Comparison of ENCODE assay signal across 7 mouse cellular contexts in the genomic region with DNA sequence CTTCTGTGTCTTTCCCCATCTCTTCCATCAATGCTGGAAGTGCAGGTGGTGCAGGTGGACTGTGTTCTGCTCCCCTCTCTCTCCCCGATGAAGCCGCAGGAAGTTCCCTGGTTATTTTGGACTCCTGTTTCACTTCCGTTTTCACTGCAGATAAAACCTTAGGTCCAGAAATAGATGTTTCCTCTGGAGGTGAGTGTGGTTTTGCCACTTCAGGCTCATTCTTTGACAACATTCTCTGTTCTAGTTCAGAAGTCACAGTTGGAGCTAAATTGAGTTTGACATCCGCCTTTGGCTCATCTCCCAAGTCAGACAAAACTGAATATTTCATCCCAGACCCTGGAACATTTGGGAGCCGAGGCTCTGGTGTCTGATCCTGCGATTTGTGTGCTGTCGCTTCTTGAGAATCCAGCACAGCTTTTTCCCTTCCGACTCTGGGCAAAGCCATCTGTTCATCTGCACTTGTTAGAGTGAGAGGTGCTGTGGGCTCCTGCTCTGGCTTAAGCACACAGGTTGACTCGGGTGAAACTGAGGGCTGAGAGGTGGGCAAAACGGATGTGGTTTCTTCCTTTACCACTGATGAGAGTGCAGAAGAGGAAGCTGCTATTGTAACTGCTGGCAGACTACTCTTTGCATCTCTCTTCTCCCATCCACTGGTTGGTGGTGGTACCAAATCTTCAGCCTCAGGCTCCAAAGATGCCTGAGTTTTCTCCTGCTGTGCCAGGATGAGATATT. TPM values are rescaled to one million over a fixed set of nuclear protein-coding genes. Genes with fewer than 3 reads are reported as not detected.
DNase-seq lines count a peak whose midpoint lies in the region; ATAC-seq and TF ChIP-seq lines count a peak whose summit lies in the region.

No protein-coding gene starts in this region.

- peak; percentile 26 for TF ChIP-seq POLR2A in CH12.LX (IDR thresholded peaks at IDR 0.05; ENCODE audit: low read depth, low read length)
- no peak for TF ChIP-seq POLR2A in cerebellum, adult 2 months (IDR thresholded peaks at IDR 0.05; ENCODE audit: borderline replicate concordance, insufficient read depth, low read length)
- no peak; the same call in 1 of the 2 replicates for TF ChIP-seq POLR2A in spleen, adult 2 months (IDR thresholded peaks at IDR 0.05; ENCODE audit: low read depth, low read length)

- 8% methylated on average over 10 of the region's 10 CpGs for WGBS in cerebellum, adult 2 months
- 11% methylated on average over 10 of the region's 10 CpGs for WGBS in spleen, adult 2 months

- peak overlapping the region; percentile 65 for H3K27ac ChIP-seq in layer of hippocampus, adult 2 months
- H3K27ac ChIP-seq in CH12.LX (ENCODE audit: insufficient read depth, low read depth) = peak overlapping the region; percentile 98
- no peak overlapping the region for H3K27ac ChIP-seq in cerebellum, adult 2 months (ENCODE audit: insufficient read depth, low read length)
- peak overlapping the region; percentile 94 for H3K27ac ChIP-seq in spleen, adult 2 months (ENCODE audit: insufficient read depth, low read length)

- peaks cover 38% of the 10 kb centered on the region for H3K9me3 ChIP-seq in CH12.LX (replicated peaks; ENCODE audit: low read length)

- no peaks in the 10 kb centered on the region for H3K27me3 ChIP-seq in CH12.LX (replicated peaks)
- no peaks in the 10 kb centered on the region for H3K27me3 ChIP-seq in cerebellum, adult 2 months (ENCODE audit: control insufficient read depth, insufficient read depth, low read length)
- no peaks in the 10 kb centered on the region for H3K27me3 ChIP-seq in spleen, adult 2 months (ENCODE audit: control insufficient read depth, insufficient read depth, low read length)

- in situ Hi-C loops in CH12.LX (cut with MboI; ENCODE audit: low pct_ligation_motif_present, low pct_unique_long_range_greater_than_20kb, low sequenced_read_pairs) = no loop called here

- peak overlapping the region; percentile 46 for H3K4me2 ChIP-seq in CH12.LX (ENCODE audit: insufficient read depth, low read depth, poor library complexity, severe bottlenecking)

- peak overlapping the region; percentile 17; the same call in 1 of the 2 replicates for H3K9ac ChIP-seq in CH12.LX (ENCODE audit: insufficient read depth, low read depth)

- H3K4me1 ChIP-seq in CH12.LX (ENCODE audit: control insufficient read depth in 1 of 2, insufficient read depth in 2 of 2) = peaks cover 21 to 51% of the 10 kb centered on the region in 2 experiments
- peaks cover 16% of the 10 kb centered on the region; the same call in 1 of the 2 replicates for H3K4me1 ChIP-seq in cerebellum, adult 2 months (ENCODE audit: control insufficient read depth, insufficient read depth, low read length)
- peaks cover 29% of the 10 kb centered on the region for H3K4me1 ChIP-seq in spleen, adult 2 months (ENCODE audit: control insufficient read depth, insufficient read depth, insufficient read length)

- TF ChIP-seq RAD21 in CH12.LX (IDR thresholded peaks at IDR 0.05; ENCODE audit: low read depth, low read length) = peak; percentile 35

- no peak for TF ChIP-seq CTCF in layer of hippocampus, adult 2 months (conservative IDR thresholded peaks at IDR 0.05)
- peak in 1 of 2 experiments; percentile 32; a peak in 2 of 4 replicates for TF ChIP-seq CTCF in CH12.LX (conservative IDR thresholded peaks at IDR 0.05 in 1 of 2, IDR thresholded peaks at IDR 0.05 in 1 of 2; ENCODE audit: low read depth in 2 of 2, low read length in 2 of 2)
- no peak for TF ChIP-seq CTCF in cerebellum, adult 2 months (IDR thresholded peaks at IDR 0.05; ENCODE audit: borderline replicate concordance, insufficient read depth, low read depth, low read length)
- TF ChIP-seq CTCF in spleen, adult 2 months (IDR thresholded peaks at IDR 0.05; ENCODE audit: extremely low read depth, insufficient read depth, insufficient read length, insufficient replicate concordance) = no peak

- no peak overlapping the region for H3K4me3 ChIP-seq in layer of hippocampus, adult 2 months
- H3K4me3 ChIP-seq in CH12.LX (replicated peaks in 1 of 3; ENCODE audit: low read depth in 2 of 3, low read length in 2 of 3, poor library complexity in 1 of 3) = peak overlapping the region in 2 of 3 experiments; percentile 41 to 51
- no peak overlapping the region for H3K4me3 ChIP-seq in cerebellum, adult 2 months (replicated peaks; ENCODE audit: insufficient read depth, low read depth, low read length)
- H3K4me3 ChIP-seq in spleen, adult 2 months (ENCODE audit: extremely low read depth, insufficient read depth, insufficient read length) = no peak overlapping the region

- DNase-seq in layer of hippocampus, adult 2 months (ENCODE audit: low spot score in 2 of 2) = peak; percentile 24 to 33
- no peak for DNase-seq in layer of hippocampus, postnatal 14 days (ENCODE audit: low spot score in 2 of 2)
- DNase-seq in CH12.LX (ENCODE audit: extremely low read depth) (peak; percentile 89), MN1 (ENCODE audit: low spot score) (no peak)
- DNase-seq in cerebellum, adult 2 months = peak; percentile 49 to 60
- peak; percentile 55 to 73 for DNase-seq in spleen, adult 2 months (ENCODE audit: low read depth in 1 of 2, low spot score in 2 of 2)

- H3K36me3 ChIP-seq in CH12.LX (replicated peaks in 1 of 2; ENCODE audit: control insufficient read depth in 1 of 2, insufficient read depth in 1 of 2, low read length in 1 of 2) = peaks cover 9 to 27% of the 10 kb centered on the region in 2 experiments
- H3K36me3 ChIP-seq in spleen, adult 2 months (ENCODE audit: control insufficient read depth, insufficient read depth, low read length) = no peaks in the 10 kb centered on the region; the same call in 1 of the 2 replicates

- no peak for ATAC-seq in erythroblast, adult 5-6 weeks (replicated peaks; ENCODE audit: low FRiP score, poor library complexity, severe bottlenecking)

- TF ChIP-seq EP300 in CH12.LX (IDR thresholded peaks at IDR 0.05; ENCODE audit: low read length) = peak; percentile 99

- H3K79me2 ChIP-seq in CH12.LX (replicated peaks; ENCODE audit: control insufficient read depth, extremely low read depth, insufficient read depth, poor library complexity, severe bottlenecking) = peaks cover 9% of the 10 kb centered on the region

- dilution Hi-C loops in CH12.LX (cut with MboI; ENCODE audit: extremely low pct_ligation_motif_present, extremely low pct_unique_long_range_greater_than_20kb, low sequenced_read_pairs) = no loop called here

TF ChIP-seq in CH12.LX, 34 proteins besides CTCF, POLR2A, EP300 and RAD21 (continues in another document):
- TF ChIP-seq E2F4 (IDR thresholded peaks at IDR 0.05; ENCODE audit: insufficient replicate concordance, low read depth, low read length) = no peak
- 0 out of 2 replicates have a peak, but pooled peaks have one; percentile 5 for TF ChIP-seq ZNF384 (IDR thresholded peaks at IDR 0.05; ENCODE audit: low read depth, low read length)
- TF ChIP-seq GABPA (IDR thresholded peaks at IDR 0.05; ENCODE audit: insufficient replicate concordance, low read depth, low read length) = no peak
- TF ChIP-seq IRF4 (IDR thresholded peaks at IDR 0.05; ENCODE audit: low read depth, low read length) = peak; percentile 98
- peak; percentile 100 for TF ChIP-seq MEF2A (IDR thresholded peaks at IDR 0.05; ENCODE audit: borderline replicate concordance, low read depth, low read length)
- TF ChIP-seq MXI1 (IDR thresholded peaks at IDR 0.05; ENCODE audit: low read depth, low read length) = 0 out of 2 replicates have a peak, but pooled peaks have one; percentile 7
- peak; percentile 94 for TF ChIP-seq RCOR1 (conservative IDR thresholded peaks at IDR 0.05; ENCODE audit: low read depth, low read length)
- TF ChIP-seq MAZ (IDR thresholded peaks at IDR 0.05; ENCODE audit: low read depth, low read length) = peak; percentile 70; the same call in 1 of the 2 replicates
- TF ChIP-seq MAFK (IDR thresholded peaks at IDR 0.05; ENCODE audit: insufficient replicate concordance, low read length) = peak; percentile 90
- TF ChIP-seq NELFE (IDR thresholded peaks at IDR 0.05; ENCODE audit: low read depth, low read length) = peak; percentile 54
- no peak for TF ChIP-seq POLR2AphosphoS2 (IDR thresholded peaks at IDR 0.05; ENCODE audit: low read depth, low read length)
- TF ChIP-seq CHD2 (IDR thresholded peaks at IDR 0.05; ENCODE audit: low read length) = peak; percentile 87
- no peak for TF ChIP-seq CHD1 (IDR thresholded peaks at IDR 0.05; ENCODE audit: low read depth, low read length)
- TF ChIP-seq HCFC1 (IDR thresholded peaks at IDR 0.05; ENCODE audit: low read depth, low read length) = no peak
- TF ChIP-seq ZC3H11A (IDR thresholded peaks at IDR 0.05; ENCODE audit: low read depth, low read length) = no peak
- no peak for TF ChIP-seq USF2 (conservative IDR thresholded peaks at IDR 0.05; ENCODE audit: low read depth, low read length)
- TF ChIP-seq TCF12 (IDR thresholded peaks at IDR 0.05; ENCODE audit: low read depth, low read length) = peak; percentile 99
- TF ChIP-seq TBP (conservative IDR thresholded peaks at IDR 0.05; ENCODE audit: low read depth, low read length) = peak; percentile 86
- TF ChIP-seq UBTF (IDR thresholded peaks at IDR 0.05; ENCODE audit: low read depth, low read length) = 0 out of 2 replicates have a peak, but pooled peaks have one; percentile 44
- TF ChIP-seq ZMIZ1 (IDR thresholded peaks at IDR 0.05; ENCODE audit: low read depth, low read length) = no peak; the same call in 1 of the 2 replicates
- no peak for TF ChIP-seq ZKSCAN1 (IDR thresholded peaks at IDR 0.05; ENCODE audit: borderline replicate concordance, low read depth, low read length)
- TF ChIP-seq JUN (IDR thresholded peaks at IDR 0.05; ENCODE audit: insufficient read depth, low read depth, low read length) = peak; percentile 16
- TF ChIP-seq NRF1 (IDR thresholded peaks at IDR 0.05; ENCODE audit: low read depth, low read length) = no peak
- no peak for TF ChIP-seq MYC (IDR thresholded peaks at IDR 0.05; ENCODE audit: low read depth, low read length)
- TF ChIP-seq JUND (conservative IDR thresholded peaks at IDR 0.05; ENCODE audit: low read depth, low read length) = peak; percentile 71; the same call in 1 of the 2 replicates
- TF ChIP-seq KAT2A (IDR thresholded peaks at IDR 0.05; ENCODE audit: insufficient replicate concordance, low read length) = peak; percentile 19; the same call in 1 of the 2 replicates

RNA-seq across cellular contexts. Expression of a gene that starts 50.2 kb away (rescaled TPM):
- 1 to 10 TPM; 3.4 to 3.5 TPM for total RNA-seq in layer of hippocampus, adult 2 months (2021)
- total RNA-seq in layer of hippocampus, postnatal 14 days (2021) = 1 to 10 TPM; 2.5 to 2.7 TPM
- total RNA-seq in CH12.LX (2012; rRNA removed) (0.59 and 0.63 TPM in 2 replicates), CH12.LX (2014; rRNA removed) (0.15 and 0.19 TPM in 2 replicates)
- polyA plus RNA-seq in CH12.LX (2012; ENCODE audit: insufficient read length, low read depth) = 0.25 and 0.34 TPM in 2 replicates
- 2.6 and 3.0 TPM in 2 replicates for polyA plus RNA-seq in cerebellum, adult 2 months (2012; rRNA removed)
- 0.12 and 0.13 TPM in 2 replicates for polyA plus RNA-seq in spleen, adult 2 months (2012; rRNA removed)
- total RNA-seq in erythroblast, adult 5-6 weeks (2015; ENCODE audit: low replicate concordance) = not detected in 2 replicates
- 0.17 TPM in 1 of 2 replicates, not detected in the other for total RNA-seq in erythroblast, adult 5-6 weeks (2017; ENCODE audit: low replicate concordance)

Comparison
In these comparisons a context has a peak if more than half of its experiments do, and no peak if none do; other contexts are left out.
1. DNase-seq: peak in layer of hippocampus, adult 2 months (2 of 2), CH12.LX (single experiment), cerebellum, adult 2 months (2 of 2) and spleen, adult 2 months (2 of 2); none in layer of hippocampus, postnatal 14 days (0 of 2) and MN1 (single experiment).
2. H3K4me3 ChIP-seq: peak in CH12.LX (2 of 3); none in layer of hippocampus, adult 2 months (single experiment), cerebellum, adult 2 months (single experiment) and spleen, adult 2 months (single experiment).